Mouse (Mus musculus): ENCODE results near the gene Tmem26.

DNA sequence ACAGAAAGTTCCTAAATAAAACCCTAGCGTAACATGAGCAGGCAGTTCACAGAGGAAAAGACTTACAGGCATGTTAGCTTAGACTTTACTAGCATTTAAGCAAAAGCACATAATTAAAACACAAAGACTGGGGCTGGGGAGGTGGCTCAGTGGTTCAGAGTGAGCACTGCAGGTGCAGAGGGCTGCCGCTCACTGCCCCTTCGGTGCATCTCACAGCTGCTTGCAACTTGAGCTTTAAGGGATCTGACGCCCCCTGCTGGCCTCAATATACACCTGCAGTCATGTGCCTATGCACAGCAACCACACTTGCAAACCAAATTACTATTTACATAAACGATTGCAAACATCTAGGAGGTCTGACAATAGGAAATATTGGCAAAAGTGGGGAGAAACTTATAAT lies 87.5 kb downstream of the Tmem26 start:
- TF ChIP-seq POLR2A (IDR thresholded peaks at IDR 0.05; ENCODE audit: borderline replicate concordance, extremely low read depth, insufficient read depth, insufficient read length, poor library complexity, severe bottlenecking) = no peak
- peak; percentile 10; the same call in 1 of the 2 replicates for TF ChIP-seq CTCF (IDR thresholded peaks at IDR 0.05; ENCODE audit: borderline replicate concordance, extremely low read depth, insufficient read depth, insufficient read length)

All from brain, embryonic 14.5 days (tissue).